Mouse (Mus musculus) kidney, embryonic 15.5 days (tissue): ENCODE measurements around the gene Gm4869. TPM values are rescaled to one million over a fixed set of nuclear protein-coding genes. Genes with fewer than 3 reads are reported as not detected.
A peak's percentile ranks its signal among the peaks of the same experiment; 100 is the strongest.

ENCODE experiments used
- ATAC-seq: fragments of 200-750 bp; cut with Nextera tagmentation; replicated peaks from 2 replicates; pipeline ENCODE4 v1.8.0; 2017; ENCODE audit warnings: moderate TSS enrichment; ENCODE audit not compliant: low FRiP score
- H3K27ac ChIP-seq: fragments of 300-500 bp; sonication (generic); 2 replicates; pipeline ENCODE4 v1.5.1; 2015; ENCODE audit warnings: mild to moderate bottlenecking, inconsistent platforms
- H3K27me3 ChIP-seq: fragments of 300-500 bp; sonication (generic); 2 replicates; pipeline ENCODE4 v1.6.1; 2015; ENCODE audit warnings: inconsistent platforms
- H3K36me3 ChIP-seq: fragments of 300-500 bp; sonication (generic); 2 replicates; pipeline ENCODE4 v1.6.1; 2015; ENCODE audit warnings: inconsistent platforms
- H3K4me1 ChIP-seq: fragments of 300-500 bp; sonication (generic); 2 replicates; pipeline ENCODE4 v1.6.1; 2015; ENCODE audit warnings: inconsistent platforms
- H3K4me2 ChIP-seq: fragments of 300-500 bp; sonication (generic); 2 replicates; pipeline ENCODE4 v1.6.1; 2015; ENCODE audit warnings: moderate library complexity, mild to moderate bottlenecking, inconsistent platforms
- H3K4me3 ChIP-seq: fragments of 300-500 bp; sonication (generic); replicated peaks from 2 replicates; pipeline ENCODE4 v1.5.1; 2015; ENCODE audit warnings: mild to moderate bottlenecking, inconsistent platforms
- H3K9ac ChIP-seq: fragments of 300-500 bp; sonication (generic); 2 replicates; pipeline ENCODE4 v1.6.1; 2015; ENCODE audit warnings: mild to moderate bottlenecking, inconsistent platforms
- H3K9me3 ChIP-seq: fragments of 300-500 bp; sonication (generic); replicated peaks from 2 replicates; pipeline ENCODE4 v1.6.1; 2016; ENCODE audit warnings: inconsistent platforms
- WGBS: fragments of 180-500 bp; shearing (Covaris S2); methylation state at CpG from one replicate; pipeline ENCODE4 v1.1.7; 2015; ENCODE audit warnings: mixed read lengths; 5-methylcytosine and 5-hydroxymethylcytosine counted together
- polyA plus RNA-seq: library from polyadenylated mRNA; unstranded; fragments of >200 nt; fragmentation: Nextera tagmentation; extraction: Ambion mirVana; gene quantifications from 2 replicates; pipeline ENCODE4 v1.2.1, GENCODE M21; 2015

Gm4869 gene
- polyA plus RNA-seq = not detected in 2 replicates

DNA sequence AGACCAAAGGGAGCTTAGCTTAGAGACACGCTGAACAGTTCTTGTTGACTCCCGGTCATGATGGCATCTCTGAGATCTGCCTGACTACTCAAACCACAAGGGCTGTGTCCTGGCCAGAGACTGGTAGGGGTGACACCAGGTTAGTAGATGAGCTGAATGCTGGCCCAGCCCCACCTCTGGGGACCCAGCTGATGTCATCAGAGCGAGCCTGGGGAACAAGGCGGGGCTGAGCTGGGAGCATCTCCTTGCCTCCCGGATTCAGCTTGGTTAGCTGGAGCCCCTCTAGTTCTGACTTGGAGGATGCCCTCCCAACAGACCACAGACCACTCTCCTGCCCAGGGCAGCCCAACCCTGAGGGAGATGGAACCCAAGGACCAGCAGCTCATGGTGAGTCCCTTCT is at the start of gene Gm4869:
Gm4869 (plus strand) TSS at position 301 of the 400 bp plus-strand sequence.
- WGBS = 88% methylated on average over 5 of the region's 5 CpGs
- no peaks in the 10 kb centered on the region for H3K27me3 ChIP-seq
- no peaks in the 10 kb centered on the region for H3K4me1 ChIP-seq
- no peak within 1 kb of the TSS for H3K4me3 ChIP-seq
- H3K27ac ChIP-seq = no peak within 1 kb of the TSS
- no peak within 1 kb of the TSS for H3K9ac ChIP-seq
- peaks cover 54% of the 10 kb centered on the region for H3K36me3 ChIP-seq
- no peaks in the 10 kb centered on the region for H3K9me3 ChIP-seq
- no peak for ATAC-seq
- H3K4me2 ChIP-seq = no peak within 1 kb of the TSS

DNA sequence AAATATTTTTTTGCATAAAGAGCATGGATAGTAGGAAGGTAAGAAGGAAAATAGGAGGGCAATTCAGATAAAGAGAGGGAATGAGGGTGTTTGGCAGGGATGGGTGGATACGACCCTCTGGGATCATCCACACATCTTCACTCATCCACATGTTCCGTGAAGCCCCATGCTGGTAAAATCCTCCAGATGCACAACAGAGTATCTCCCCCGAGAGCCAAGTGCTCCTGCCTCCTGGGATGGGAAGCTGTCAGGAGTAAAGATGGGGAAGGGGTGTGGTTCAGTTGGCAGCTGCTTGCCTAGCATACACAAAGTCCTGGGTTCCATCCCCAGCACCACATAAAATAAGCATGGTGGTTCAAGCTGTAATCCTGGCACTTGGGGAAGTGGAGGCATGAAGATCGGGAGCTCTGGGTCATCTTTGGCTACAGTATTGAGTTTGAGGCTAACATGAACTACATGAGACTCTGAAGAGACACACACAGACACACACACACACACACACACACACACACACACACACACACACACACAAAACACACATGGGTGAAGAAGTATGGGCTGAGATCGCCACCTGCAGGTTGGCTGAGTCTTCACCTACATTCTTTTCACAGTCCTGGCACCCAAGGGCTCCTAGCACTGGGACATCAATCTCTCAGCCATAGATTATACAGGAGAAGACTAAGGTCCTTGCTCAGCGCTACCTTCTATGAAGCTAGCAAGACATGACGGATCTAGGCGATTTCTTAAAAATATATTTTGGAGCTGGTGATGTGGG is 49.1 kb upstream of the Gm4869 start:
- Histone ChIP-seq H3K27me3 (0 out of 2 replicates have a peak, but pooled peaks cover 6% of the 10 kb centered on the region), H3K4me1 (no peaks in the 10 kb centered on the region), H3K9me3 (no peaks in the 10 kb centered on the region), H3K9ac (no peak overlapping the region), H3K36me3 (no peaks in the 10 kb centered on the region), H3K4me3 (no peak overlapping the region), H3K4me2 (no peak overlapping the region), H3K27ac (no peak overlapping the region)
- ATAC-seq = no peak
- WGBS = 62% methylated on average over 8 of the region's 8 CpGs

GRCm38 (mm10) chr5:140402640-140403270 is 42.7 kb upstream of the Gm4869 start:
- H3K9ac ChIP-seq = no peak overlapping the region
- ATAC-seq = no peak
- H3K27ac ChIP-seq = peak overlapping the region; percentile 37; the same call in 1 of the 2 replicates
- 0 out of 2 replicates have a peak, but pooled peaks cover 6% of the 10 kb centered on the region for H3K27me3 ChIP-seq
- 75% methylated on average over 4 of the region's 4 CpGs for WGBS
- no peak overlapping the region for H3K4me3 ChIP-seq
- peaks cover 11% of the 10 kb centered on the region for H3K4me1 ChIP-seq
- H3K4me2 ChIP-seq = no peak overlapping the region
- no peaks in the 10 kb centered on the region for H3K9me3 ChIP-seq
- H3K36me3 ChIP-seq = no peaks in the 10 kb centered on the region

DNA sequence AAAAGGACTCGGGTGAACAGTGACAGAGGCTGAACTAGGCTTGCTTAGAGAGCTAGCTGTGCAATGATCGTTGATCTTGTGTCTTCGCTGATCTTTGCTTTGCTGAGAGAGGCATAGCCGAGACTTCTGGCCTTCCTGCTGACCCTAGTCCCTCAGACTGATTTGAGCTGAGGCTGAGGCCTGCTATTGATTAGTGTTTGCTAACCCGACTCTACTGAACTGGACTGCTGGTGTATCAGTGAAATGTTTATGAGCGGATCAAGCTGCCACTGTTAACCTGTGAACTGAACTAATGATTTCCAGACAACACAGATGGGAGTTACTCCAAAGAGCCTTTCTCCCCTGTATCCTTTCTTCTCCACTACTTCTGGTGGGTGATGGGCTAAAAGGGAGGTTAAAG is 40.3 kb upstream of the Gm4869 start:
- Histone ChIP-seq H3K27ac (no peak overlapping the region), H3K4me3 (no peak overlapping the region), H3K9ac (no peak overlapping the region), H3K27me3 (no peaks in the 10 kb centered on the region), H3K4me1 (peaks cover 11% of the 10 kb centered on the region), H3K4me2 (no peak overlapping the region), H3K36me3 (no peaks in the 10 kb centered on the region), H3K9me3 (no peaks in the 10 kb centered on the region; the same call in 1 of the 2 replicates)
- 74% methylated on average over 6 of the region's 6 CpGs for WGBS
- no peak for ATAC-seq

DNA sequence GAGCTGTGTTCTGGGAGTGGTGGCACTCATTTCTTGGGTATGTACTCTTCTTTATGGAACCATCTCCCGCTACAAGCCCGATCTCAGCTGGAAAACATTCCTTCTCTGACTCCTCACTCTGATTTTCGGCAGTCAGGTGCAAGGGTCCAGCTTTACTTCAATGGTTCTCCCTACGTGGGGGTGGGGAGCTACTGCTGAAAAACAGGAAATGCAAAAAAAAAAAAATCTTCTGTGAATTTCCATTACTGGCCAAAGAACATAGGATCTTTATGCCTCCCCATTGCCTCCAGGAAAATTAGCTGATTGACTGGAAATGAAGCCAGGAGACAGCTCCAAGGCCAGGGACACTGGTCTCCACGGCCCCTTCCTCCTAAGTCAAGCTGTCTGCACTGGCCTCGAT is 38.8 kb upstream of the Gm4869 start:
- ATAC-seq = no peak
- Histone ChIP-seq H3K4me3 (no peak overlapping the region), H3K36me3 (no peaks in the 10 kb centered on the region), H3K4me2 (no peak overlapping the region), H3K27ac (no peak overlapping the region), H3K4me1 (peaks cover 11% of the 10 kb centered on the region), H3K9ac (no peak overlapping the region), H3K9me3 (no peaks in the 10 kb centered on the region; the same call in 1 of the 2 replicates), H3K27me3 (no peaks in the 10 kb centered on the region)
- 58% methylated on average over 6 of the region's 6 CpGs for WGBS

GRCm38 (mm10) chr5:140408801-140409200 is 36.6 kb upstream of the Gm4869 start:
- H3K36me3 ChIP-seq = no peaks in the 10 kb centered on the region

GRCm38 (mm10) chr5:140411339-140411738 is 34.1 kb upstream of the Gm4869 start:
- Histone ChIP-seq H3K36me3 (no peaks in the 10 kb centered on the region), H3K9ac (no peak overlapping the region), H3K27me3 (no peaks in the 10 kb centered on the region), H3K4me1 (peaks cover 4% of the 10 kb centered on the region; the same call in 1 of the 2 replicates), H3K4me3 (no peak overlapping the region), H3K9me3 (no peaks in the 10 kb centered on the region; the same call in 1 of the 2 replicates), H3K4me2 (no peak overlapping the region), H3K27ac (no peak overlapping the region)
- ATAC-seq = 0 out of 2 replicates have a peak, but pooled peaks have one; percentile 25
- WGBS = 36% methylated on average over 8 of the region's 8 CpGs

More at GRCm38 (mm10) chr5:140408801-140409200, 36.6 kb upstream of the Gm4869 start:
- Histone ChIP-seq H3K4me2 (no peak overlapping the region), H3K27ac (no peak overlapping the region), H3K9ac (no peak overlapping the region), H3K4me1 (peaks cover 4% of the 10 kb centered on the region; the same call in 1 of the 2 replicates), H3K4me3 (no peak overlapping the region), H3K9me3 (no peaks in the 10 kb centered on the region; the same call in 1 of the 2 replicates), H3K27me3 (no peaks in the 10 kb centered on the region)
- no peak for ATAC-seq

DNA sequence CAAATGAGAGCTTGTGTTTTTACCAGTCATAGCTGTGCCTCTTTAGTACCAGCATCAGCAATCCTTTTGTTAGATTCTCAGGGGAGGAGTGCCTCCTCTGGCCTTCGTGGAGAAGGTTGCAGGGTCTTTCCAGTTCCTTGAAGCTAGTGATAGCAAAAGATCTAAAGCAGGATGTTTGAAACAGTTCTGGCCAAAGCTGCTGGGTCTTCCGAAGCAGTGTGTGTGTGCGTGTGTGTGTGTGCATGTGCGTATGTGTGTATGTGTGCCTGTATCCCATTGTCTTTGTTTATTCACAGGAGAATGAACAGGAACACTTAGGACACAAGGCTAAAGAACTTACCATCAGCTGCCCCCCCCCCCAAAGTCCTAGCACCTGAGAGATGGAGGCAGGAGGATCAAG is 30.8 kb upstream of the Gm4869 start:
- Histone ChIP-seq H3K4me1 (peaks cover 3% of the 10 kb centered on the region; the same call in 1 of the 2 replicates), H3K4me3 (no peak overlapping the region), H3K36me3 (no peaks in the 10 kb centered on the region), H3K9ac (no peak overlapping the region), H3K27me3 (no peaks in the 10 kb centered on the region), H3K4me2 (no peak overlapping the region), H3K9me3 (no peaks in the 10 kb centered on the region), H3K27ac (no peak overlapping the region)
- ATAC-seq = no peak
- 67% methylated on average over 4 of the region's 4 CpGs for WGBS

- H3K4me1 ChIP-seq = peaks cover 27% of the 10 kb centered on the region
- peak overlapping the region; percentile 100 for H3K4me3 ChIP-seq
- no peak for ATAC-seq
- peak overlapping the region; percentile 97 for H3K27ac ChIP-seq
- H3K9me3 ChIP-seq = no peaks in the 10 kb centered on the region
- H3K27me3 ChIP-seq = no peaks in the 10 kb centered on the region
- H3K4me2 ChIP-seq = peak overlapping the region; percentile 85
- H3K9ac ChIP-seq = peak overlapping the region; percentile 99
- under 1% methylated on average over 12 of the region's 12 CpGs for WGBS
- H3K36me3 ChIP-seq = peaks cover 17% of the 10 kb centered on the region
Observed at GRCm38 (mm10) chr5:140418106-140418488, 27.3 kb upstream of the Gm4869 start.

DNA sequence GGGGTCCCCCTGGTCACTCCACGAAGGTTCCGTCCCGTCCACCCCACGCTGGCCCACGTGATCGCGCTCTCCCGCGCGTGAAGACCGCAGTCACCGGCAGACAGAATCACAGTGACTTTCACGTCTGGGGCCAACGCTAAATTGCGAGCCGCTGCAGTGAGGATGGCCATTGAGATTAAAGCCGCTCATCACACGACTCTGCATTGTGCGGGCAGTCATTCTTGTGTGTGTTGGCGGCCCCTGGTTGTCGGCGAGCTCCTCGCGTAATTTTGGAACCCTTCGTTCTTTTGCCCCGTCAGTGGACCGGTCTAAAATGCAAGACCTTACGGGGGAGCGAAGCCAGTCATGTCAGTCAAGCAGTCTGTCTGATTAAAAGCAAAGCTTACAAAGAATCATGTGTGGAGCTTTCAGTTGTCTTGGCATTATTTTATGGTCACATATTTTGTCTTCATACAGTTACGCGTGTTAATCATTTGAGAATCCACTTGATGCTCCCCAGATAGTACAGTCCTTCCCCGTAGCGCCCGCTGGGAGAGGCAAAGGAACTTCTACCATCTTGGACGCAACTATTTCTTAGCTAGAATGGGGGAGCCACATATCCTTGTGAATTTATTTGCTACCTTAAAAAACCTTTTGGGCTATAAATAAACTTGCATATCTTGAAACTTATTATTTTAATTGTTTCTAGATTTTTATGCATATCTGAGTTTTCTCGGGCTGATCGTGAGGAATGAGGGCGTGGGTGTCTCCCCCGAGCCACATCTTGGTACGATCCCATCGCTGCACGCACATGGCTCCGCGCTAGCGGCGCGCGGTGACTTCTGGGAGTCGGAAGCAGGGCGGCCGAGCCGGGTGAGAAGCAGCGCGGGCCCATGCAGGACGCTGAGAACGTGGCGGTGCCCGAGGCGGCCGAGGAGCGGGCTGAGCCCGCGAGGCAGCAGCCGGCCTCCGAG is 26.7 kb upstream of the Gm4869 start, which contains the start of gene Eif3b:
Eif3b (plus strand) TSS at position 840 of the 953 bp plus-strand sequence.
- Histone ChIP-seq H3K4me2 (peak within 1 kb of the TSS; percentile 85), H3K4me3 (peak within 1 kb of the TSS; percentile 100), H3K36me3 (peaks cover 23% of the 10 kb centered on the region), H3K27ac (peak within 1 kb of the TSS; percentile 97), H3K4me1 (peaks cover 27% of the 10 kb centered on the region), H3K9me3 (no peaks in the 10 kb centered on the region), H3K9ac (peak within 1 kb of the TSS; percentile 99), H3K27me3 (no peaks in the 10 kb centered on the region)
- under 1% methylated on average over 65 of the region's 65 CpGs for WGBS
- peak; percentile 94 for ATAC-seq

DNA sequence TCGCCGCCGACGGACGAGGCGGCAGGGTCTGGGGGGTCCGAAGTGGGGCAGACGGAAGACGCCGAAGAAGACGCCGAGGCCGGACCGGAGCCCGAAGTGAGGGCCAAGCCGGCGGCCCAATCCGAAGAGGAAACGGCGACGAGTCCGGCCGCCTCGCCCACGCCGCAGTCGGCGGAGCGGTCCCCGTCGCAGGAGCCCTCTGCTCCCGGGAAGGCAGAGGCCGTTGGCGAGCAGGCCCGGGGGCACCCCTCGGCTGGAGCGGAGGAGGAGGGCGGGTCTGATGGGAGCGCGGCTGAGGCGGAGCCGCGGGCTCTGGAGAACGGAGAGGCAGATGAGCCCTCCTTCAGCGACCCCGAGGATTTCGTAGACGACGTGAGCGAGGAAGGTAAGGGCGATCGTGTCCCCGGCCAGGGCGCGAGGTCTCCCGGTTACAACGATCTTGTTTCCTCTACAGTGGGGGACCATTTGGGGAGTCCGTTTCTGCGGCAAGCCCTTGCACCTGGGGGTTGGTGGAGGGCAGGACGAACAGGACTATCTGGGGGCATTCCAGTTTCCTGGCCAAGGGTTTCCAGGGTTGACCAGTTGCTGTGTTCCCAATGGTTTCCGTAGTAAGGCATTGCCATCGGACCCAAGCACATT is 25.9 kb upstream of the Gm4869 start:
- WGBS = 0% methylated on average over 62 of the region's 62 CpGs
- H3K27me3 ChIP-seq = no peaks in the 10 kb centered on the region
- peak overlapping the region; percentile 99 for H3K9ac ChIP-seq
- H3K4me2 ChIP-seq = peak overlapping the region; percentile 85
- peaks cover 27% of the 10 kb centered on the region for H3K4me1 ChIP-seq
- H3K4me3 ChIP-seq = peak overlapping the region; percentile 100
- ATAC-seq = peak; percentile 52
- peak overlapping the region; percentile 97 for H3K27ac ChIP-seq
- peaks cover 28% of the 10 kb centered on the region for H3K36me3 ChIP-seq
- H3K9me3 ChIP-seq = no peaks in the 10 kb centered on the region
